Mouse (Mus musculus) thymus, postnatal 0 days (tissue): ENCODE results near the gene Alkbh1. TPM values are rescaled to one million over a fixed set of nuclear protein-coding genes. Genes with fewer than 3 reads are reported as not detected.
"Not testable (repeated sequence)": the region's sequence is repeated elsewhere in the genome, so short reads cannot be mapped to it uniquely, and the experiment has no call there.

Experiments
- DNase-seq: peaks from one replicate; pipeline ENCODE4 v3.0.0-alpha.2; 2015; ENCODE audit warnings: low spot score
- polyA plus RNA-seq: library from polyadenylated mRNA; unstranded; fragments of >200 nt; fragmentation: Nextera tagmentation; extraction: Ambion mirVana; gene quantifications from 2 replicates; pipeline ENCODE4 v1.2.1, GENCODE M21; 2015

Alkbh1 gene
- 29.8 and 46.3 TPM in 2 replicates for polyA plus RNA-seq

GRCm38 (mm10) chr12:87443700-87444122, at the start of gene Alkbh1, which contains the start of gene Slirp:
Gene Alkbh1 (minus strand): TSS chr12:87444017.
Gene Slirp (plus strand): TSS chr12:87443896.
- peak; percentile 92 for DNase-seq

GRCm38 (mm10) chr12:87488683-87489082, 44.9 kb upstream of the Alkbh1 start:
- not testable (repeated sequence) for DNase-seq

- DNase-seq = not testable (repeated sequence)
These were observed 38.7 kb upstream of the Alkbh1 start for GRCm38 (mm10) chr12:87482482-87482881.

DNA sequence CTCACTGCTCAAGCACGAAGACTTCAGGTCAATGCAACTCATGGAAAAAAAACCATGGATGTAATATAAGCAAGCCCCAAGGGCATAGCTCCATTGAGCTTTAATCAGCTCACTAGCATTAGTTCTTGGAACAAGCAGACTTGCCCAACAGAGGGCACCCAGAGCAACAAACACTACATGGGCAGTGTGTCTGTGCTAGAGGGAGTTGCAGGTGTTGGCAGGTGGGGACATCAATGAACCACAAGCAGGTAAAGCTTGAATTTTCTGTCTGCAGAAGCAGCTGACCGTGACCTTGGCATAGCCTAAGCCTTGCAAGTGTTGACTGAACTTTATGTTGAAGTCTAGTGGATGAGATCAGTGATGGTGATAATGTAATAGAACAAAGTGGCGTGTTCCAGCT, 30.9 kb upstream of the Alkbh1 start:
- no peak for DNase-seq

- DNase-seq = peak; percentile 97
These were observed 28.4 kb upstream of the Alkbh1 start, which contains the start of gene Snw1 for GRCm38 (mm10) chr12:87471964-87472786. Gene Snw1 (minus strand): TSS chr12:87472274.

- peak; percentile 15 for DNase-seq
These were observed 27.7 kb upstream of the Alkbh1 start for GRCm38 (mm10) chr12:87471421-87471963.

DNA sequence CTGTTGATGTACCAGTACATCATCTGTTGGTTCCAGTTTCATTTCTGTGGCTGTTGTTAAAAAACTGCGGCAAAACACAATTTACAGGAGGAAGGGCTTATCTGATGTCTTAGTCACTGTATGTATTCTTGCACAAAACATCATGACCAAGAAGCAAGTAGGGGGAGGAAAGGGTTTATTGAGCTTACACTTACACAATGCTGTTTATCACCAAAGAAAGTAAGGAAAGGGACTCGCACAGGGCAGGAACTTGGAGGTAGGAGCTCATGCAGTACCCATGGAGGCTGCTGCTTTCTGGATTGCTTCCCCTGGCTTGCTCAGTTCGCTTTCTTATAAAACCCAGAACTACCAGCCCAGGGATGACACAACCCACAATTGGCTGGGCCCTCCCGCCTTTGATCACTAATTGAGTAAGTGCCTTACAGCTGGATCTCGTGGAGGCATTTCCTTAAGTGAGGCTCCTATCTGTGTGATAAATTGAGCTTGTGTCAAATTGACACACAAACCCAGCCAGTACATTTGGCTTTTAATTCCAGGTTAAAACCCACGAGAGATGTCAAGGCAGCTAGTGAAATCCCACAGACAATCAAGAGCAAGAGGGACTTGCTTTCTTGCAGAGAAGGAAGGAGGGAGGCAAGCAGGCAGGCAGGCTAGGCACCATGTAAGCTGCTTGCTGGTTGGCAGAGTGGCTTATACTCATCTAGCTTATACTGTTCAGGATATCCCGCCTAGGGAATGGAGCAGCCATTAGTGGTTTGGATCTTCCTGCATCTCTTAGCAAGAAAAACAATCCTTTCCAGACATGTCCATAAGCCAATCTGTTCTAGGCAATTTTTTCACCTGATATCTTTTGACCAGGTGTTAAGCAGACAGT, 26.7 kb upstream of the Alkbh1 start:
- no peak for DNase-seq

- no peak for DNase-seq
These were observed 21.0 kb upstream of the Alkbh1 start for GRCm38 (mm10) chr12:87464678-87465297.

DNA sequence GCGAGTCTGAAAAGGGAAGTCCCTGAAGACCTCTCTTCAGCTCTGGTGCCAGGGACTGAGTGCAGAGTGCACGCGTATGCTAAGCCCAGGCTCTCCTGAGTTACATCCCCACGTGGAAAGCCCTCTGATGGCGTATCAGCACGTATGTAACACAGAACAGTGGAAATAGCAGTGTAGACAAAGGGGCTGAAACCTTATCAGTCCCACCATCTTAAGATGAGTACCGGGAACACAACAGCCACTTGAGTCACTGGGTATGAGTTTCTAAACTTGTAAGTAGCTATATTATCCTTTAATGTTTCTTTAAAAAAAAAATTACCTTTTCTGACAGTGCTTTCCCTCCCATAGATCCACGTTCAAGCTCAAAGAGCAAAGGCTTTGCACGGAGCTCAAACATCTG, 5.6 kb upstream of the Alkbh1 start:
- DNase-seq = no peak

DNA sequence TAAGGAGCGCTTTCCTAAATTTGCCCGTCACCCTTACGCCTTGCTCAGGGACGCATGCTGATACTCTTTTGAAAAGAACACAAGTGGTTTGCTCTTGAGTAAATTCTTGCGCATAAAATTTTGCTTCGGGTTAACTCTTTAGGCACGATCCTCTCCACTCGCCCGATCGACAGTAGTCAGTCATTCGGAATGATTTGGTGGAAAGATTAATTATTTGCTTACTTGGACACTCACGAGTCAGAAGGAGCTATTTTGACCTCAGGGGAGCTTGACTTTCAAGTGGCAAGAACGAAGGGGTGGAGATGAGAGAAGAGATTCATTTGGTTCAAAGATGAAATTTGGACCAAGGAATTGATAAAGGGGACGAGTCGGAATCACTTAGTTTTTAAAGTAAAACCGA, 394 bp upstream of the Alkbh1 start:
- DNase-seq = no peak

GRCm38 (mm10) chr12:87443115-87443699, 610 bp downstream of the Alkbh1 start:
- no peak for DNase-seq

- DNase-seq = peak; percentile 35
These were observed 1.4 kb downstream of the Alkbh1 start for GRCm38 (mm10) chr12:87442177-87443114.

GRCm38 (mm10) chr12:87428885-87429284, 14.9 kb downstream of the Alkbh1 start:
- no peak for DNase-seq

- no peak for DNase-seq
These were observed 15.5 kb downstream of the Alkbh1 start for GRCm38 (mm10) chr12:87428295-87428694.

DNA sequence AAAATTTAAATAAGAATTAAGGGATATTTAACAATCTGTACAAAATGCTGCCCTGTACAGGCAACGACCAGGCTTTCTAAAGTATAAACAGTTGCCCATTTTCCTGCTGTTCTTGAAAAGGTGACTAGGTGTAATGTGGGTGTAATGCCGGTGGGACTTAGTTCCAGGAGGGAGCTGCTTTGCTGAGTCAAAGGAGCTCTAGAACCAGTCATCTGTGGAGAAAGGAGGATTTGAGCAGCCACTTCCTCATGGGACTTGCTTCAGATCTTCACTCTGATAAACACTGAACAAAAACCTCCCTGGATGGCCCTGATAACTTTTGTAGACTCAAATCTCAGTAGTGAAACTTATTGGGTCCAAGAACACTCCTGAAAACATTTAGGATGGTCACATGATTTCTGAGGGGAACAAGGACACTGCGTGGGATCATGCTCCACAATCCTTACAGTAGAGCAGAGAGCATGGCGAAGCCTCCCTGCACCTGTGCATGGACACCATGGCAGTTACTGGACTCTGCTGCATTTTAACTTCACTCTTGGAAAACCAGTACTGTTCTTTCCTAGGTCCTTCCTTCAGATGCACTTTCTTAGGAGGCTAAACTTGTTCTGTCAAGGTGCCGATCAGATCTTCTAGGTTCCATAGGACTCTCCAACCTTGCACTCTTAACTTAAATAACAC, 17.3 kb downstream of the Alkbh1 start:
- DNase-seq = no peak

- no peak for DNase-seq
These were observed 19.3 kb downstream of the Alkbh1 start for GRCm38 (mm10) chr12:87424516-87424915.

- no peak for DNase-seq
These were observed 20.1 kb downstream of the Alkbh1 start for GRCm38 (mm10) chr12:87423700-87424099.

GRCm38 (mm10) chr12:87421708-87422507, 21.9 kb downstream of the Alkbh1 start:
- DNase-seq = no peak
